Mouse (Mus musculus): Measurements from ENCODE around the gene B430218F22Rik.

GRCm38 (mm10) chr13:118386511-118387447, at the start of gene B430218F22Rik, which contains the start of gene Mrps30:
- TF ChIP-seq CTCF (IDR thresholded peaks at IDR 0.05; ENCODE audit: low read depth) (no peak), EP300 (IDR thresholded peaks at IDR 0.05; ENCODE audit: low read depth) (no peak)

Data from heart, postnatal 0 days (tissue).